Mouse (Mus musculus) forebrain, embryonic 12.5 days (tissue): ENCODE results near the gene Atxn7l1. TPM values are rescaled to one million over a fixed set of nuclear protein-coding genes. Genes with fewer than 3 reads are reported as not detected.

ENCODE experiments used
- ATAC-seq: fragments of 200-750 bp; cut with Nextera tagmentation; 2 replicates; pipeline ENCODE4 v1.8.0; 2017; ENCODE audit warnings: moderate TSS enrichment; ENCODE audit not compliant: low FRiP score
- H3K27ac ChIP-seq: fragments of 300-500 bp; sonication (generic); 2 replicates; pipeline ENCODE4 v1.5.1; 2016; ENCODE audit warnings: mild to moderate bottlenecking
- H3K27me3 ChIP-seq: fragments of 300-500 bp; sonication (generic); 2 replicates; pipeline ENCODE4 v1.6.1; 2016; ENCODE audit warnings: mild to moderate bottlenecking
- H3K36me3 ChIP-seq: fragments of 300-500 bp; sonication (generic); replicated peaks from 2 replicates; pipeline ENCODE4 v1.6.1; 2016; ENCODE audit warnings: mild to moderate bottlenecking
- H3K4me1 ChIP-seq: fragments of 300-500 bp; sonication (generic); 2 replicates; pipeline ENCODE4 v1.6.1; 2016
- H3K4me2 ChIP-seq: fragments of 300-500 bp; sonication (generic); 2 replicates; pipeline ENCODE4 v1.6.1; 2016; ENCODE audit warnings: mild to moderate bottlenecking, moderate library complexity
- H3K4me3 ChIP-seq: fragments of 300-500 bp; sonication (generic); replicated peaks from 2 replicates; pipeline ENCODE4 v1.5.1; 2016; ENCODE audit warnings: mild to moderate bottlenecking
- H3K9ac ChIP-seq: fragments of 300-500 bp; sonication (generic); 2 replicates; pipeline ENCODE4 v1.6.1; 2016; ENCODE audit warnings: mild to moderate bottlenecking
- H3K9me3 ChIP-seq: fragments of 300-500 bp; sonication (generic); 2 replicates; pipeline ENCODE4 v1.6.1; 2016
- WGBS: fragments of 180-500 bp; shearing (Covaris S2); methylation state at CpG from one replicate; pipeline ENCODE4 v1.1.7; 2016; 5-methylcytosine and 5-hydroxymethylcytosine counted together
- polyA plus RNA-seq: library from polyadenylated mRNA; unstranded; fragments of >200 nt; fragmentation: Nextera tagmentation; extraction: Ambion mirVana; gene quantifications from 2 replicates; pipeline ENCODE4 v1.2.1, GENCODE M21; 2016

The Atxn7l1 gene
- polyA plus RNA-seq, 1 experiment from 2014 or later = 12.8 TPM

GRCm38 (mm10) chr12:33245455-33245854 is 98.0 kb downstream of the Atxn7l1 start:
- WGBS = 75% methylated on average over 3 of the region's 4 CpGs
- ATAC-seq = no peak
- H3K4me3 ChIP-seq = no peak overlapping the region

GRCm38 (mm10) chr12:33246878-33247277 is 99.4 kb downstream of the Atxn7l1 start:
- H3K9ac ChIP-seq = no peak overlapping the region
- no peaks in the 10 kb centered on the region for H3K27me3 ChIP-seq
- H3K9me3 ChIP-seq = no peaks in the 10 kb centered on the region
- H3K36me3 ChIP-seq = peaks cover 7% of the 10 kb centered on the region
- no peak overlapping the region for H3K27ac ChIP-seq
- H3K4me2 ChIP-seq = no peak overlapping the region
- no peak overlapping the region for H3K4me3 ChIP-seq
- peaks cover 44% of the 10 kb centered on the region for H3K4me1 ChIP-seq
- 70% methylated on average over 8 of the region's 8 CpGs for WGBS
- no peak for ATAC-seq

More at GRCm38 (mm10) chr12:33245455-33245854, 98.0 kb downstream of the Atxn7l1 start:
- Histone ChIP-seq H3K27me3 (no peaks in the 10 kb centered on the region), H3K27ac (no peak overlapping the region), H3K9me3 (no peaks in the 10 kb centered on the region), H3K36me3 (peaks cover 7% of the 10 kb centered on the region), H3K9ac (no peak overlapping the region), H3K4me1 (peaks cover 40% of the 10 kb centered on the region), H3K4me2 (no peak overlapping the region)

GRCm38 (mm10) chr12:33250197-33250596 is 102.7 kb downstream of the Atxn7l1 start:
- Histone ChIP-seq H3K36me3 (peaks cover 7% of the 10 kb centered on the region), H3K4me1 (peaks cover 32% of the 10 kb centered on the region), H3K4me2 (no peak overlapping the region), H3K4me3 (no peak overlapping the region), H3K27me3 (no peaks in the 10 kb centered on the region), H3K9ac (no peak overlapping the region), H3K27ac (no peak overlapping the region), H3K9me3 (no peaks in the 10 kb centered on the region)
- 97% methylated on average over 6 of the region's 6 CpGs for WGBS
- no peak for ATAC-seq

- ATAC-seq = peak; percentile 34; the same call in 1 of the 2 replicates
- Histone ChIP-seq H3K4me3 (no peak overlapping the region), H3K27ac (no peak overlapping the region), H3K4me2 (no peak overlapping the region), H3K36me3 (peaks cover 7% of the 10 kb centered on the region), H3K4me1 (peaks cover 21% of the 10 kb centered on the region; the same call in 1 of the 2 replicates), H3K9me3 (no peaks in the 10 kb centered on the region), H3K9ac (no peak overlapping the region), H3K27me3 (no peaks in the 10 kb centered on the region)
- 72% methylated on average over 8 of the region's 8 CpGs for WGBS
Observed at GRCm38 (mm10) chr12:33251399-33251798, 103.9 kb downstream of the Atxn7l1 start.

- H3K27me3 ChIP-seq = no peaks in the 10 kb centered on the region
- H3K4me2 ChIP-seq = no peak overlapping the region
- H3K9me3 ChIP-seq = no peaks in the 10 kb centered on the region
- no peak overlapping the region for H3K4me3 ChIP-seq
- no peak overlapping the region for H3K9ac ChIP-seq
- H3K4me1 ChIP-seq = peaks cover 14% of the 10 kb centered on the region; the same call in 1 of the 2 replicates
- no peak overlapping the region for H3K27ac ChIP-seq
- ATAC-seq = no peak
- peaks cover 7% of the 10 kb centered on the region for H3K36me3 ChIP-seq
- WGBS = 81% methylated on average over 6 of the region's 6 CpGs
Observed at GRCm38 (mm10) chr12:33252621-33253020, 105.1 kb downstream of the Atxn7l1 start.

GRCm38 (mm10) chr12:33253206-33253605 is 105.7 kb downstream of the Atxn7l1 start:
- peaks cover 14% of the 10 kb centered on the region; the same call in 1 of the 2 replicates for H3K4me1 ChIP-seq
- H3K36me3 ChIP-seq = peaks cover 7% of the 10 kb centered on the region
- no peak overlapping the region for H3K4me3 ChIP-seq
- H3K27ac ChIP-seq = 0 out of 2 replicates have a peak overlapping the region, but pooled peaks have one; percentile 19
- H3K4me2 ChIP-seq = no peak overlapping the region
- ATAC-seq = no peak
- no peaks in the 10 kb centered on the region for H3K9me3 ChIP-seq
- H3K9ac ChIP-seq = no peak overlapping the region
- H3K27me3 ChIP-seq = no peaks in the 10 kb centered on the region
- 57% methylated on average over 9 of the region's 9 CpGs for WGBS

- no peaks in the 10 kb centered on the region for H3K9me3 ChIP-seq
- no peaks in the 10 kb centered on the region for H3K27me3 ChIP-seq
- peaks cover 14% of the 10 kb centered on the region; the same call in 1 of the 2 replicates for H3K4me1 ChIP-seq
- no peak overlapping the region for H3K9ac ChIP-seq
- 85% methylated on average over 2 of the region's 2 CpGs for WGBS
- H3K4me2 ChIP-seq = no peak overlapping the region
- ATAC-seq = no peak
- no peak overlapping the region for H3K27ac ChIP-seq
- H3K4me3 ChIP-seq = no peak overlapping the region
- H3K36me3 ChIP-seq = peaks cover 2% of the 10 kb centered on the region
Observed at GRCm38 (mm10) chr12:33255256-33255655, 107.8 kb downstream of the Atxn7l1 start.

- H3K4me3 ChIP-seq = no peak overlapping the region
- no peaks in the 10 kb centered on the region for H3K9me3 ChIP-seq
- H3K27me3 ChIP-seq = no peaks in the 10 kb centered on the region
- no peak overlapping the region for H3K27ac ChIP-seq
- no peak overlapping the region for H3K9ac ChIP-seq
- no peak for ATAC-seq
- WGBS = 93% methylated on average over 6 of the region's 6 CpGs
- H3K36me3 ChIP-seq = no peaks in the 10 kb centered on the region
- H3K4me2 ChIP-seq = no peak overlapping the region
- peaks cover 12% of the 10 kb centered on the region; the same call in 1 of the 2 replicates for H3K4me1 ChIP-seq
Observed at GRCm38 (mm10) chr12:33256426-33256825, 108.9 kb downstream of the Atxn7l1 start.

- H3K9me3 ChIP-seq = no peaks in the 10 kb centered on the region
- no peak for ATAC-seq
- H3K36me3 ChIP-seq = no peaks in the 10 kb centered on the region
- no peaks in the 10 kb centered on the region for H3K27me3 ChIP-seq
- no peak overlapping the region for H3K9ac ChIP-seq
- no peak overlapping the region for H3K4me2 ChIP-seq
- H3K4me3 ChIP-seq = no peak overlapping the region
- 90% methylated on average over 5 of the region's 5 CpGs for WGBS
- no peak overlapping the region for H3K27ac ChIP-seq
- no peaks in the 10 kb centered on the region for H3K4me1 ChIP-seq
Observed at GRCm38 (mm10) chr12:33258995-33259529, 111.6 kb downstream of the Atxn7l1 start.

GRCm38 (mm10) chr12:33260575-33260974 is 113.1 kb downstream of the Atxn7l1 start:
- 0 out of 2 replicates have a peak, but pooled peaks cover under 1% of the 10 kb centered on the region for H3K4me1 ChIP-seq
- no peaks in the 10 kb centered on the region for H3K27me3 ChIP-seq
- no peak overlapping the region for H3K4me2 ChIP-seq
- no peak overlapping the region for H3K4me3 ChIP-seq
- WGBS = 85% methylated on average over 7 of the region's 7 CpGs
- no peaks in the 10 kb centered on the region for H3K36me3 ChIP-seq
- no peak for ATAC-seq
- H3K9ac ChIP-seq = no peak overlapping the region
- H3K9me3 ChIP-seq = no peaks in the 10 kb centered on the region
- no peak overlapping the region for H3K27ac ChIP-seq

GRCm38 (mm10) chr12:33265877-33266276 is 118.4 kb downstream of the Atxn7l1 start:
- Histone ChIP-seq H3K9ac (no peak overlapping the region), H3K4me2 (no peak overlapping the region), H3K4me3 (no peak overlapping the region), H3K27ac (no peak overlapping the region), H3K4me1 (peaks cover 3% of the 10 kb centered on the region; the same call in 1 of the 2 replicates), H3K27me3 (no peaks in the 10 kb centered on the region), H3K36me3 (no peaks in the 10 kb centered on the region), H3K9me3 (no peaks in the 10 kb centered on the region)
- ATAC-seq = no peak
- WGBS = 79% methylated on average over 11 of the region's 11 CpGs

GRCm38 (mm10) chr12:33267965-33268364 is 120.5 kb downstream of the Atxn7l1 start:
- H3K4me2 ChIP-seq = no peak overlapping the region

GRCm38 (mm10) chr12:33269743-33270142 is 122.2 kb downstream of the Atxn7l1 start:
- H3K36me3 ChIP-seq = no peaks in the 10 kb centered on the region
- 72% methylated on average over 5 of the region's 5 CpGs for WGBS
- no peak overlapping the region for H3K27ac ChIP-seq
- no peak for ATAC-seq
- no peak overlapping the region for H3K4me2 ChIP-seq
- H3K9me3 ChIP-seq = no peaks in the 10 kb centered on the region
- no peak overlapping the region for H3K4me3 ChIP-seq
- H3K27me3 ChIP-seq = no peaks in the 10 kb centered on the region
- H3K4me1 ChIP-seq = peaks cover 8% of the 10 kb centered on the region
- no peak overlapping the region for H3K9ac ChIP-seq

More at GRCm38 (mm10) chr12:33267965-33268364, 120.5 kb downstream of the Atxn7l1 start:
- H3K27ac ChIP-seq = no peak overlapping the region
- H3K4me1 ChIP-seq = peaks cover 8% of the 10 kb centered on the region
- no peaks in the 10 kb centered on the region for H3K9me3 ChIP-seq
- WGBS = 79% methylated on average over 4 of the region's 4 CpGs
- ATAC-seq = no peak
- H3K36me3 ChIP-seq = no peaks in the 10 kb centered on the region
- no peaks in the 10 kb centered on the region for H3K27me3 ChIP-seq
- H3K9ac ChIP-seq = no peak overlapping the region
- H3K4me3 ChIP-seq = no peak overlapping the region
